Mouse (Mus musculus) thymus, adult 2 months (tissue): ENCODE measurements at regions not wholly inside any gene's neighbourhood (a gene's known extent, or its start where the extent isn't known, plus 50 kb on each side); places are given as distances from the start of the nearest gene placed in this dataset.

ENCODE experiments used
- CTCF ChIP-seq: fragments of 200-500 bp; IDR thresholded peaks from 2 replicates; pipeline ENCODE4 v1.5.1; 2012; ENCODE audit warnings: mild to moderate bottlenecking, control low read depth, low read length, moderate library complexity, borderline replicate concordance; ENCODE audit not compliant: control insufficient read depth, poor library complexity, insufficient read depth; ENCODE audit errors: extremely low read depth
- POLR2A ChIP-seq: fragments of 200-500 bp; IDR thresholded peaks from 2 replicates; pipeline ENCODE4 v1.6.1; 2012; ENCODE audit warnings: mild to moderate bottlenecking, low read length, control low read depth, moderate library complexity; ENCODE audit not compliant: control insufficient read depth, poor library complexity, insufficient read depth; ENCODE audit errors: extremely low read depth

- no peak for TF ChIP-seq CTCF
- TF ChIP-seq POLR2A = no peak
Observed at GRCm38 (mm10) chr13:107893081-107893480, 151.2 kb upstream of the Smim15 start.
